In the genomic region with DNA sequence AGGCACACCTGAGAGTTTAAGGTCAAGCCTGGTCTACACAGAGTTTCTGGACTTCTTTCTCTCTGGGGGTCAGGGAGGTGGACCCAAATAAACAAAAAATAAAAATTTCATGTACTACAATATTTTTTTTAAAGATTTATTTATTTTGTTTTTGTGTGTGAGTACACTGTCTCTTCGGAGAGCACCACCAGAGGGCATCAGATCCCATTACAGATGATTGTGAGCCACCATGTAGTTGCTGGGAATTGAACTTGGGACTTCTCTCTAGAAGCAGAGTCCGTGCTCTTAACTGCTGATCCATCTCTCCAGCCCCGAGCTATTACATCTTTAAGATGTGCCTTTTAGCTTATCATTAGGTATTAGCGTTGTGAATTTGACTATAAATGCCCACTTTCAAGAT, we compare ENCODE assay signal across 16 mouse cellular contexts. TPM values are rescaled to one million over a fixed set of nuclear protein-coding genes. Genes with fewer than 3 reads are reported as not detected.
A peak's percentile ranks its signal among the peaks of the same experiment; 100 is the strongest.
DNase-seq lines count a peak whose midpoint lies in the region; TF ChIP-seq lines count a peak whose summit lies in the region.
"Had no signal": no experiment of that assay in that cellular context is flagged by ENCODE, and none has a peak within 500 bp of the region (broad histone marks: within the 10 kb centered on the region; RNA-seq: fewer than 3 reads in every experiment).

No protein-coding gene starts in this region.

- peak; percentile 13 for DNase-seq in embryo, embryonic 10.5 days (ENCODE audit: low spot score)
- no peak for DNase-seq in embryo, embryonic 9.5 days (ENCODE audit: extremely low spot score)
- DNase-seq in left cerebral cortex, adult 2 months (ENCODE audit: extremely low spot score in 1 of 2, low spot score in 2 of 2) = no peak
- no peak for DNase-seq in left cerebral cortex, postnatal 4 days
- DNase-seq in 3T3-L1 (ENCODE audit: low read depth, low spot score) (peak; percentile 67), R1 (ENCODE audit: low read depth, low spot score) (peak; percentile 51)
- DNase-seq in adrenal gland, postnatal 25 days = no peak
- DNase-seq in layer of hippocampus, adult 9-10 months (ENCODE audit: low spot score) = no peak
- DNase-seq: adrenal gland, postnatal 36 days; heart, adult 18-20 months; lung, adult 18-20 months had no signal

- intact Hi-C loops in left cerebral cortex, adult 2 months (cut with DNase I) = no loop called here
- intact Hi-C loops in left cerebral cortex, postnatal 4 days (cut with DNase I) = loop anchor here (10.0 kb wide), 1 partner anchor 177 kb away; no protein-coding TSS in a partner anchor

- H3K4me3 ChIP-seq in left cerebral cortex, adult 2 months = no peak overlapping the region
- H3K4me3 ChIP-seq: erythroblast, embryonic 14.5 days; midbrain, embryonic 10.5 days had no signal

- peak; percentile 43 for TF ChIP-seq CTCF in left cerebral cortex, adult 2 months (IDR thresholded peaks at IDR 0.05)

- H3K27ac ChIP-seq in left cerebral cortex, adult 2 months = no peak overlapping the region
- H3K27ac ChIP-seq: midbrain, embryonic 10.5 days had no signal

RNA-seq across cellular contexts. Expression of gene Taf15, which starts 18.6 kb away (rescaled TPM):
- total RNA-seq in left cerebral cortex, adult 2 months (2021) = 10 to 100 TPM; 71.9 to 74.1 TPM
- total RNA-seq in left cerebral cortex, postnatal 4 days (2021) = 10 to 100 TPM; 88.1 to 90.1 TPM
- 72.8 and 73.5 TPM in 2 replicates for total RNA-seq in adrenal gland, postnatal 25 days (2021)

RNA-seq across cellular contexts. Expression of gene Mmp28, which starts 28.6 kb away (rescaled TPM):
- total RNA-seq in left cerebral cortex, adult 2 months (2021) = 1 to 10 TPM; 3.8 to 3.9 TPM
- 1 to 10 TPM; 4.3 to 5.1 TPM for total RNA-seq in left cerebral cortex, postnatal 4 days (2021)
- total RNA-seq in adrenal gland, postnatal 25 days (2021) = 6.7 and 8.0 TPM in 2 replicates

RNA-seq across cellular contexts. Expression of gene Heatr9, which starts 30.5 kb away (rescaled TPM):
- not detected for total RNA-seq in left cerebral cortex, adult 2 months (2021)
- not detected for total RNA-seq in left cerebral cortex, postnatal 4 days (2021)
- total RNA-seq in adrenal gland, postnatal 25 days (2021) = not detected in 2 replicates
- total RNA-seq: adrenal gland, postnatal 36 days; common myeloid progenitor, adult 5-6 weeks; heart, postnatal 25 days; left cerebral cortex, postnatal 25 days had no signal

RNA-seq across cellular contexts. Expression of gene Ccl5, which starts 38.8 kb away (rescaled TPM):
- total RNA-seq in left cerebral cortex, adult 2 months (2021) = not detected
- not detected for total RNA-seq in left cerebral cortex, postnatal 4 days (2021)
- total RNA-seq in adrenal gland, postnatal 25 days (2021) = 0.88 TPM in 1 of 2 replicates, not detected in the other
- total RNA-seq: heart, postnatal 25 days; left cerebral cortex, postnatal 25 days had no signal

RNA-seq across cellular contexts. Expression of gene 1700020L24Rik, which starts 54.0 kb away (rescaled TPM):
- total RNA-seq in left cerebral cortex, adult 2 months (2021) = not detected
- total RNA-seq in left cerebral cortex, postnatal 4 days (2021) = under 1 TPM in 1 of 2 experiments, not detected in 1; 0.50 TPM
- total RNA-seq in adrenal gland, postnatal 25 days (2021) = 0.43 TPM in 1 of 2 replicates, not detected in the other
- total RNA-seq: heart, adult 18-20 months; heart, postnatal 25 days; left cerebral cortex, postnatal 25 days had no signal

Comparison
In these comparisons a context has a peak if more than half of its experiments do, and no peak if none do; other contexts are left out.
1. DNase-seq: peak in embryo, embryonic 10.5 days (single experiment), 3T3-L1 (single experiment) and R1 (single experiment); none in embryo, embryonic 9.5 days (single experiment), left cerebral cortex, adult 2 months (0 of 2), left cerebral cortex, postnatal 4 days (single experiment), adrenal gland, postnatal 25 days (single experiment) and layer of hippocampus, adult 9-10 months (single experiment).